Mouse (Mus musculus) megakaryocyte, embryonic 14.5 days (primary cell): ENCODE results near the gene Prm1. TPM values are rescaled to one million over a fixed set of nuclear protein-coding genes. Genes with fewer than 3 reads are reported as not detected.

ENCODE experiments used
- H3K27me3 ChIP-seq: replicated peaks from 2 replicates; pipeline ENCODE3; 2012; ENCODE audit warnings: inconsistent platforms
- H3K36me3 ChIP-seq: replicated peaks from 2 replicates; pipeline ENCODE3; 2012; ENCODE audit warnings: low read length, inconsistent platforms, mixed read lengths
- H3K4me1 ChIP-seq: 2 replicates; pipeline ENCODE4 v1.6.1; 2012; ENCODE audit warnings: inconsistent platforms
- H3K4me3 ChIP-seq: replicated peaks from 2 replicates; pipeline ENCODE3; 2012; ENCODE audit warnings: moderate library complexity, mild to moderate bottlenecking, inconsistent platforms
- H3K9me3 ChIP-seq: 2 replicates; pipeline ENCODE4 v1.6.1; 2012; ENCODE audit warnings: inconsistent platforms
- FLI1 ChIP-seq: IDR thresholded peaks from 2 replicates; pipeline ENCODE4 v1.6.1; 2012; ENCODE audit warnings: low read length, inconsistent platforms, mixed read lengths
- GATA1 ChIP-seq: IDR thresholded peaks from 3 replicates; pipeline ENCODE4 v1.6.1; 2012; ENCODE audit warnings: mixed read lengths, low read length, inconsistent platforms, borderline replicate concordance
- polyA plus RNA-seq: library from polyadenylated mRNA; stranded (reverse); fragments of >175 nt; gene quantifications from 2 replicates; pipeline ENCODE4 v1.2.3, GENCODE M21; 2012; ENCODE audit warnings: low replicate concordance; ENCODE audit not compliant: insufficient read depth

The Prm1 gene
- polyA plus RNA-seq, 1 experiment: not detected

- H3K4me3 ChIP-seq: peak overlapping the region; percentile 69
Measured at GRCm38 (mm10) chr16:10771769-10772510, 33.7 kb downstream of the Prm1 start.

GRCm38 (mm10) chr16:10770531-10771325, 34.9 kb downstream of the Prm1 start:
- Histone ChIP-seq H3K4me1 (peaks cover 90% of the 10 kb centered on the region), H3K27me3 (no peaks in the 10 kb centered on the region), H3K36me3 (no peaks in the 10 kb centered on the region), H3K9me3 (no peaks in the 10 kb centered on the region), H3K4me3 (no peak overlapping the region)
- TF ChIP-seq GATA1: no peak
- TF ChIP-seq FLI1: no peak

More at GRCm38 (mm10) chr16:10771769-10772510, 33.7 kb downstream of the Prm1 start:
- Histone ChIP-seq H3K9me3 (no peaks in the 10 kb centered on the region), H3K4me1 (peaks cover 96% of the 10 kb centered on the region), H3K36me3 (no peaks in the 10 kb centered on the region), H3K27me3 (peaks cover 1% of the 10 kb centered on the region)
- TF ChIP-seq FLI1 (no peak), GATA1 (no peak)

GRCm38 (mm10) chr16:10769661-10770060, 36.0 kb downstream of the Prm1 start:
- Histone ChIP-seq H3K36me3 (no peaks in the 10 kb centered on the region), H3K9me3 (no peaks in the 10 kb centered on the region), H3K27me3 (no peaks in the 10 kb centered on the region), H3K4me3 (peak overlapping the region; percentile 76), H3K4me1 (peaks cover 90% of the 10 kb centered on the region)
- TF ChIP-seq FLI1 (no peak), GATA1 (no peak)

GRCm38 (mm10) chr16:10768821-10769220, 36.8 kb downstream of the Prm1 start:
- H3K36me3 ChIP-seq: no peaks in the 10 kb centered on the region
- H3K9me3 ChIP-seq: no peaks in the 10 kb centered on the region
- TF ChIP-seq GATA1 (no peak), FLI1 (no peak)
- peaks cover 90% of the 10 kb centered on the region for H3K4me1 ChIP-seq
- no peaks in the 10 kb centered on the region for H3K27me3 ChIP-seq
- H3K4me3 ChIP-seq: peak overlapping the region; percentile 75

- no peak overlapping the region for H3K4me3 ChIP-seq
- peaks cover under 1% of the 10 kb centered on the region for H3K27me3 ChIP-seq
- no peaks in the 10 kb centered on the region for H3K36me3 ChIP-seq
- TF ChIP-seq GATA1: no peak
- TF ChIP-seq FLI1: no peak
- H3K9me3 ChIP-seq: no peaks in the 10 kb centered on the region
- peaks cover 91% of the 10 kb centered on the region for H3K4me1 ChIP-seq
Measured at GRCm38 (mm10) chr16:10767158-10767557, 38.5 kb downstream of the Prm1 start.

GRCm38 (mm10) chr16:10764323-10764722, 41.3 kb downstream of the Prm1 start:
- Histone ChIP-seq H3K4me1 (peaks cover 91% of the 10 kb centered on the region), H3K9me3 (no peaks in the 10 kb centered on the region), H3K4me3 (no peak overlapping the region), H3K27me3 (peaks cover 17% of the 10 kb centered on the region), H3K36me3 (no peaks in the 10 kb centered on the region)
- TF ChIP-seq GATA1 (no peak), FLI1 (no peak)

GRCm38 (mm10) chr16:10763540-10764264, 41.9 kb downstream of the Prm1 start:
- H3K4me1 ChIP-seq: peaks cover 91% of the 10 kb centered on the region

GRCm38 (mm10) chr16:10762569-10763180, 43.0 kb downstream of the Prm1 start:
- no peak overlapping the region for H3K4me3 ChIP-seq
- H3K27me3 ChIP-seq: peaks cover 17% of the 10 kb centered on the region
- no peaks in the 10 kb centered on the region for H3K9me3 ChIP-seq
- peaks cover 93% of the 10 kb centered on the region for H3K4me1 ChIP-seq
- no peak for TF ChIP-seq GATA1
- TF ChIP-seq FLI1: no peak
- no peaks in the 10 kb centered on the region for H3K36me3 ChIP-seq

More at GRCm38 (mm10) chr16:10763540-10764264, 41.9 kb downstream of the Prm1 start:
- Histone ChIP-seq H3K27me3 (peaks cover 17% of the 10 kb centered on the region), H3K4me3 (no peak overlapping the region), H3K36me3 (no peaks in the 10 kb centered on the region), H3K9me3 (no peaks in the 10 kb centered on the region)
- TF ChIP-seq FLI1: no peak
- no peak for TF ChIP-seq GATA1

GRCm38 (mm10) chr16:10761182-10761581, 44.5 kb downstream of the Prm1 start:
- no peak for TF ChIP-seq FLI1
- TF ChIP-seq GATA1: no peak
- Histone ChIP-seq H3K27me3 (peaks cover 21% of the 10 kb centered on the region), H3K9me3 (no peaks in the 10 kb centered on the region), H3K4me1 (peaks cover 96% of the 10 kb centered on the region), H3K4me3 (peak overlapping the region; percentile 50), H3K36me3 (no peaks in the 10 kb centered on the region)
